Mouse (Mus musculus): ENCODE results near the gene Kat2a. TPM values are rescaled to one million over a fixed set of nuclear protein-coding genes. Genes with fewer than 3 reads are reported as not detected.
A peak's percentile ranks its signal among the peaks of the same experiment; 100 is the strongest.

The Kat2a gene
- polyA plus RNA-seq, 1 experiment, result 25.9 TPM

DNA sequence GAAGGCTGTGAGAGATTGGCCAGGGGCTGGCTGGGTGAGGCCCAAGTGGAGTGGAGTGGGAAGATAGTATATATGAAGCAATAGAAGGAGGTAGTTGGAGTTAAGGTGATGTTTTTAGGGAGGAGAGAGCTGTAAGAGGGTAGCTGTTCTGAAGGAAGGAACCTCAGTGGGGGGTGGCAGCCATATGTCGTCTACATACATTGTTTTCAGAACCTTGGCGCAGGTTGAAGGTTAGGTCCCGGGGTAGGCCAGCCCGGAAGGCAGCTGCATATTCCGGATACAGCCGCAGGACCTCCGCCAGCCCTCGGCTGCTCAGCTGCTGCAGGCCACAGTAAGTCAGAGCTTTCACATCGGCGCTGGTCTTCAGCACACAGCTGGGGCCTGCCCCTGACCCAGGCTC lies 34.3 kb upstream of the Kat2a start:
- Histone ChIP-seq H3K36me3 (ENCODE audit: control insufficient read depth, insufficient read depth, low read length) (no peaks in the 10 kb centered on the region), H3K27me3 (replicated peaks; ENCODE audit: control insufficient read depth, insufficient read depth, low read length) (no peaks in the 10 kb centered on the region), H3K4me1 (ENCODE audit: control insufficient read depth, insufficient read depth, low read length) (no peaks in the 10 kb centered on the region), H3K27ac (ENCODE audit: insufficient read depth, low read depth, low read length) (no peak overlapping the region), H3K4me3 (ENCODE audit: insufficient read depth, low read depth, low read length) (no peak overlapping the region)
- TF ChIP-seq POLR2A (IDR thresholded peaks at IDR 0.05; ENCODE audit: low read depth, low read length) (no peak), CTCF (conservative IDR thresholded peaks at IDR 0.05; ENCODE audit: insufficient read depth, insufficient read length, low read depth, low read length) (no peak)
- no peak for DNase-seq
- 81% methylated on average over 10 of the region's 10 CpGs for WGBS

DNA sequence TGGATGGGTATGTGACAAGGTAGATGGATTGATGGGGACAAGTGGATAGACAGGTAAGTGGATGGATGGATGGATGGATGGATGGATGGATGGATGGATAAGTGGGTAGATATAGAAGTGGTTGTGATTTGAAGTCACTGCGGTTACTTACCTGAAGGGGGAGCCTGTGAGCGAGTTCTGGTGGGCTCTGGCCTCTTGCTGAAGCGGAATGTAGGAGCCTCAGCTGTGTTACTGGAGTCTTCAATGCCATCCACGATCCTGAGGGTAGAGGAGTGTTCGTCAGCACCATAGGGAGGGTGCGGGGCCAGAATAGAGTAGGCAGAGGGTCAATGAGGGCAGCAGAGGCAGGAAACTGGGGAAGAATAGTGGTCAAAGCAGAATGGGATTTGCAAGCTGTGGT lies 32.8 kb upstream of the Kat2a start:
- peak; percentile 56 for DNase-seq
- Histone ChIP-seq H3K4me1 (ENCODE audit: control insufficient read depth, insufficient read depth, low read length) (no peaks in the 10 kb centered on the region), H3K27me3 (replicated peaks; ENCODE audit: control insufficient read depth, insufficient read depth, low read length) (no peaks in the 10 kb centered on the region), H3K27ac (ENCODE audit: insufficient read depth, low read depth, low read length) (no peak overlapping the region), H3K4me3 (ENCODE audit: insufficient read depth, low read depth, low read length) (no peak overlapping the region), H3K36me3 (ENCODE audit: control insufficient read depth, insufficient read depth, low read length) (no peaks in the 10 kb centered on the region)
- TF ChIP-seq POLR2A (IDR thresholded peaks at IDR 0.05; ENCODE audit: low read depth, low read length), result no peak
- peak; percentile 68 for TF ChIP-seq CTCF (conservative IDR thresholded peaks at IDR 0.05; ENCODE audit: insufficient read depth, insufficient read length, low read depth, low read length)
- WGBS, result 19% methylated on average over 6 of the region's 6 CpGs

DNA sequence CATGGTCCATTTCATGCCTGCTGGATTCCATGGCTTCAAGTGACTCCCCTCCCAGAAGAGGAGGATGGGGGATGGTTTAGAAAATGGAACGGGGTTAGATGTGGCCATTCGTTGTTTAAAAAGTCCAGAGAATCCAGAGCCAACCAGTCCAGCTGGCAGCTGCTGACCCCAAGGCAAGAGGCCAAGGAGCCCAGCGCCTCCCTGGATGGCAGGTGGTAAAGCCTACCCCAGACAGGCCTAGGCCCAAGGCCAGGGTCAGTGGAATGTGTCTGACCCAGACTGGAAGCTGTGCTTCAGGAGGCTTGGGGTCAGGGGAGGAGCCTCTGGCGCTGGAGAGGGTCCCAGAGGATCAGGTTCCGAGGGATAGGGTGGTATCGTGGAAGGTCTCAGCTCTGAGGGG lies 29.1 kb upstream of the Kat2a start:
- TF ChIP-seq CTCF (conservative IDR thresholded peaks at IDR 0.05; ENCODE audit: insufficient read depth, insufficient read length, low read depth, low read length) (no peak), POLR2A (IDR thresholded peaks at IDR 0.05; ENCODE audit: low read depth, low read length) (no peak)
- Histone ChIP-seq H3K4me1 (ENCODE audit: control insufficient read depth, insufficient read depth, low read length) (peaks cover 7% of the 10 kb centered on the region; the same call in 1 of the 2 replicates), H3K27ac (ENCODE audit: insufficient read depth, low read depth, low read length) (no peak overlapping the region), H3K27me3 (replicated peaks; ENCODE audit: control insufficient read depth, insufficient read depth, low read length) (no peaks in the 10 kb centered on the region), H3K4me3 (ENCODE audit: insufficient read depth, low read depth, low read length) (no peak overlapping the region), H3K36me3 (ENCODE audit: control insufficient read depth, insufficient read depth, low read length) (no peaks in the 10 kb centered on the region)
- 44% methylated on average over 6 of the region's 6 CpGs for WGBS
- peak; percentile 89 for DNase-seq

DNA sequence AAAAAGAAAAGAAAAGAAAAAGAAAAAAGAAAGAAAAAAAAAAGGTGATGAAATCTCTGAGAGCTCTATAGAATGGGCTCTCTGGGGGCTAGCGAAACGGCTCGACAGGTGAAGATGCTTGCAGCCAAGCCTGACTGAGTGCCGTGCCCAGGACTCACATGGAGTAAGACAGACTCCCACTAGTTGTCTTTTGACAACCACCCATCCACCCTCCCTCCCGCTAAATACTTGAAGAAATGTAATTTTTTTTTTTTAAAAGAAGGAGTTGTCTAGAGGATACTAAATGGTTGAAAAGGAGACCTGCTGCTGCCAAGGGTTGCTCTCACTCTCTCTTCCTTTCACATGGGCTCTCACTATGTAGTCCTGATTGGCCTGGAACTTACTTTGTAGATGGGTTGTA lies 26.5 kb upstream of the Kat2a start:
- H3K27ac ChIP-seq (ENCODE audit: insufficient read depth, low read depth, low read length), result no peak overlapping the region

DNA sequence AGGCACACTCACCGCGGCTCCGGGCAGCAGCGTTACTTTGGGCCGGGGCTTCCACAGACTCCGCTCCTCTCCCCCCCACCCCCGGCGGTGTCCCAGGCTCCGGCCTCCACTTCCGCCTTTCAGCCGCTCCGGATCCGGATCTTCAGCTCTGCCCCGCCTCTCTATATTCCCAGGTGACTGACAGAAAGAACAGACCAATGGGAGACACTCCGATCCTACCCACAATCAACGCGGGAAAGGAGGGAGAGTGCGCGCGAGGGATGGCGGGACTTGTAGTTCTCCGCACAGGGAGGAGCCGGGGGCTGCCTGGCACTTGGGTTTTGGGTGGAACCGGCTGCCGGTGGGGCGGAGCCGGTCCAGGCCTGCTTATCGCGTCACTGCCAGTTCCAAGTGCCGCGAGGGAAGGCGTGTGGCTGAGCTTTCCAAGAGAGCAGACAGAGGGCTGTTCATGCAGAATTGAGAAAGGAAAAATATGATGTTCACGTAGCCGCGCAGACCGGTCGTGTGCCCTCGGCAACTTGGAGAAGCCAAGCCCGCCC lies 25.9 kb upstream of the Kat2a start, which contains the start of gene Rab5c:
Gene Rab5c (minus strand): TSS at position 150 of the 539 bp plus-strand sequence.
- TF ChIP-seq POLR2A (IDR thresholded peaks at IDR 0.05; ENCODE audit: low read depth, low read length) (peak; percentile 53), CTCF (conservative IDR thresholded peaks at IDR 0.05; ENCODE audit: insufficient read depth, insufficient read length, low read depth, low read length) (0 out of 2 replicates have a peak, but pooled peaks have one; percentile 20)
- Histone ChIP-seq H3K36me3 (ENCODE audit: control insufficient read depth, insufficient read depth, low read length) (no peaks in the 10 kb centered on the region), H3K27me3 (replicated peaks; ENCODE audit: control insufficient read depth, insufficient read depth, low read length) (no peaks in the 10 kb centered on the region), H3K4me3 (ENCODE audit: insufficient read depth, low read depth, low read length) (peak within 1 kb of the TSS; percentile 84), H3K27ac (ENCODE audit: insufficient read depth, low read depth, low read length) (peak within 1 kb of the TSS; percentile 81), H3K4me1 (ENCODE audit: control insufficient read depth, insufficient read depth, low read length) (peaks cover 14% of the 10 kb centered on the region; the same call in 1 of the 2 replicates)
- under 1% methylated on average over 39 of the region's 39 CpGs for WGBS
- DNase-seq, result peak; percentile 100

More for the DNA sequence above, 26.5 kb upstream of the Kat2a start:
- TF ChIP-seq CTCF (conservative IDR thresholded peaks at IDR 0.05; ENCODE audit: insufficient read depth, insufficient read length, low read depth, low read length), result no peak
- no peak for TF ChIP-seq POLR2A (IDR thresholded peaks at IDR 0.05; ENCODE audit: low read depth, low read length)
- Histone ChIP-seq H3K27me3 (replicated peaks; ENCODE audit: control insufficient read depth, insufficient read depth, low read length) (no peaks in the 10 kb centered on the region), H3K36me3 (ENCODE audit: control insufficient read depth, insufficient read depth, low read length) (no peaks in the 10 kb centered on the region), H3K4me3 (ENCODE audit: insufficient read depth, low read depth, low read length) (no peak overlapping the region), H3K4me1 (ENCODE audit: control insufficient read depth, insufficient read depth, low read length) (peaks cover 14% of the 10 kb centered on the region; the same call in 1 of the 2 replicates)
- no peak for DNase-seq
- WGBS, result 17% methylated on average over 5 of the region's 5 CpGs

DNA sequence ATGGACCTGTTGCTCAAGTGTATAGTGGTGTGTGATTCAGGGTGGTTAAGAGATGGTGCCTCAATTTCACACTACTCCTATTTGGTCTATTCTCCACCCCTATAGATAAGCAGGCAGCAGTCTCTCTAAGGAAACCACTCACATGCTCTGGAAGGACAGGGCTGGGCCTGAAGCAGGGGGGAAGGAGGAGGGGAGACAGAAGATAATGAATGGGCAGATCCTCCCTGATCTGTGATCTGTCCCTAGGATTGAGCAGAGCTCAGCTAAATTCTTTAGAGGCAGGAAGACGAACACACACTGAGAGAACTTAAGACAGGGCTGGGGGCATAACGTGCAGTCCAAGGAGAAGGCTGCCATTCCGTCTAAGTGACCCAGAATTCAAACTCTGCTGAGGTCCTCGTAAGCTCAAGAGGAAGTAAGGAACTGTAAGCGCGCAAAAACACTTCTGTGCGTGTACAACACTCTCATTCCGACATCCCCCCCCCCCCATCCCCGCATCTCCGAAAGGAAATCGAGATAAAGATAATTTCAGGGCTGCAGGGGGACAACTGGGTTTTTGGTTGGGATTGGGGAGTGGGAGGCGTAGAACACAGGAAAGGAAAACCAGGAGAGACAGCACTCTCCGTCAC lies 25.0 kb upstream of the Kat2a start:
- peak overlapping the region; percentile 84 for H3K4me3 ChIP-seq (ENCODE audit: insufficient read depth, low read depth, low read length)
- H3K36me3 ChIP-seq (ENCODE audit: control insufficient read depth, insufficient read depth, low read length), result no peaks in the 10 kb centered on the region
- no peaks in the 10 kb centered on the region for H3K27me3 ChIP-seq (replicated peaks; ENCODE audit: control insufficient read depth, insufficient read depth, low read length)
- peak; percentile 53 for DNase-seq
- WGBS, result under 1% methylated on average over 13 of the region's 13 CpGs
- TF ChIP-seq CTCF (conservative IDR thresholded peaks at IDR 0.05; ENCODE audit: insufficient read depth, insufficient read length, low read depth, low read length) (no peak), POLR2A (IDR thresholded peaks at IDR 0.05; ENCODE audit: low read depth, low read length) (no peak)
- H3K27ac ChIP-seq (ENCODE audit: insufficient read depth, low read depth, low read length), result peak overlapping the region; percentile 81
- peaks cover 17% of the 10 kb centered on the region; the same call in 1 of the 2 replicates for H3K4me1 ChIP-seq (ENCODE audit: control insufficient read depth, insufficient read depth, low read length)

DNA sequence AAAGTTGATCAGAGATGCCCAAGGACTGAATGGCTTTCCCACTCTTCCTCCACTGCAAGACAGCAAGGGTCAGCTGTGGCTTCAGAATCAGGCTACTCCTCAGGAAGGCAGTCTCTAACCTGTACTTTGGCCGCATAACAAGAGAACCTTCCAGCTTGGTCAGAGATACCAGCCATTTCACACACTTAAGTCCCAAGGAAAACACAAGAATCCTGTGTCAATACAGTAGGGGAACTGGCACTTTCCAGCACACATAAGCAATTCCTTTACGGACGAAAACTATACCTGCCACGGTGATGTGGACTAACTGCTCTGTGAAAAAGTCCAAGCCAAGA lies 24.4 kb upstream of the Kat2a start:
- Histone ChIP-seq H3K27me3 (replicated peaks; ENCODE audit: control insufficient read depth, insufficient read depth, low read length) (no peaks in the 10 kb centered on the region), H3K36me3 (ENCODE audit: control insufficient read depth, insufficient read depth, low read length) (no peaks in the 10 kb centered on the region), H3K4me3 (ENCODE audit: insufficient read depth, low read depth, low read length) (peak overlapping the region; percentile 84), H3K4me1 (ENCODE audit: control insufficient read depth, insufficient read depth, low read length) (peaks cover 22% of the 10 kb centered on the region; the same call in 1 of the 2 replicates), H3K27ac (ENCODE audit: insufficient read depth, low read depth, low read length) (peak overlapping the region; percentile 81)
- WGBS, result 41% methylated on average over 4 of the region's 4 CpGs
- DNase-seq, result peak; percentile 75
- TF ChIP-seq CTCF (conservative IDR thresholded peaks at IDR 0.05; ENCODE audit: insufficient read depth, insufficient read length, low read depth, low read length) (no peak), POLR2A (IDR thresholded peaks at IDR 0.05; ENCODE audit: low read depth, low read length) (no peak)

All from kidney, adult 2 months (tissue).